Mouse (Mus musculus) midbrain, postnatal 0 days (tissue): Measurements from ENCODE around the gene Trpc4ap. TPM values are rescaled to one million over a fixed set of nuclear protein-coding genes. Genes with fewer than 3 reads are reported as not detected.

Experiments used
- ATAC-seq: fragments of 200-750 bp; cut with Nextera tagmentation; 2 replicates; pipeline ENCODE4 v1.8.0; 2017; ENCODE audit warnings: moderate number of reproducible peaks, mild to moderate bottlenecking, moderate TSS enrichment, moderate library complexity; ENCODE audit not compliant: low FRiP score
- DNase-seq: peaks from one replicate; pipeline ENCODE4 v3.0.0-alpha.2; 2015; ENCODE audit warnings: low spot score
- H3K27ac ChIP-seq: fragments of 300-500 bp; sonication (generic); 2 replicates; pipeline ENCODE4 v1.5.1; 2014; ENCODE audit warnings: low read depth, mild to moderate bottlenecking, low read length, mixed read lengths
- H3K27me3 ChIP-seq: fragments of 300-500 bp; sonication (generic); 2 replicates; pipeline ENCODE4 v1.6.1; 2014; ENCODE audit warnings: low read length, control low read depth, mixed read lengths; ENCODE audit not compliant: insufficient read depth
- H3K36me3 ChIP-seq: fragments of 300-500 bp; sonication (generic); 2 replicates; pipeline ENCODE4 v1.6.1; 2014; ENCODE audit warnings: low read length, control low read depth, mixed read lengths; ENCODE audit not compliant: insufficient read depth
- H3K4me1 ChIP-seq: fragments of 300-500 bp; sonication (generic); 2 replicates; pipeline ENCODE4 v1.6.1; 2014; ENCODE audit warnings: mild to moderate bottlenecking, control low read depth, antibody characterized with exemption, low read length, mixed read lengths; ENCODE audit not compliant: insufficient read depth
- H3K4me2 ChIP-seq: fragments of 300-500 bp; sonication (generic); 2 replicates; pipeline ENCODE4 v1.6.1; 2014; ENCODE audit warnings: low read depth, mild to moderate bottlenecking, low read length, mixed read lengths; ENCODE audit not compliant: poor library complexity, severe bottlenecking
- H3K4me3 ChIP-seq: fragments of 300-500 bp; sonication (generic); 2 replicates; pipeline ENCODE4 v1.5.1; 2014; ENCODE audit warnings: low read depth, mild to moderate bottlenecking, low read length, moderate library complexity
- H3K9ac ChIP-seq: fragments of 300-500 bp; sonication (generic); replicated peaks from 2 replicates; pipeline ENCODE4 v1.6.1; 2014; ENCODE audit warnings: mild to moderate bottlenecking, low read length, moderate library complexity, mixed read lengths; ENCODE audit not compliant: poor library complexity, severe bottlenecking
- H3K9me3 ChIP-seq: fragments of 300-500 bp; sonication (generic); 2 replicates; pipeline ENCODE4 v1.6.1; 2016; ENCODE audit warnings: low read length, control low read depth
- CTCF ChIP-seq: IDR thresholded peaks from 2 replicates; pipeline ENCODE4 v1.5.1; 2016; ENCODE audit warnings: antibody characterized with exemption, mild to moderate bottlenecking
- WGBS: fragments of 180-500 bp; shearing (Covaris S2); extraction: QIAGEN DNeasy Blood & Tissue Kit; methylation state at CpG from one replicate; pipeline ENCODE4 v1.1.7; 2014; 5-methylcytosine and 5-hydroxymethylcytosine counted together
- polyA plus RNA-seq: library from polyadenylated mRNA; unstranded; fragments of >200 nt; fragmentation: Nextera tagmentation; extraction: Ambion mirVana; gene quantifications from 2 replicates; pipeline ENCODE4 v1.2.1, GENCODE M21; 2015
- total RNA-seq: library from RNA; depleted of rRNA; stranded (reverse); fragments of >200 nt; gene quantifications from 2 replicates; pipeline ENCODE4 v1.2.3, GENCODE M21; 2014

Trpc4ap gene
- total and polyA plus RNA-seq, 2 experiments from 2014 or later = 122 to 155 TPM

DNA sequence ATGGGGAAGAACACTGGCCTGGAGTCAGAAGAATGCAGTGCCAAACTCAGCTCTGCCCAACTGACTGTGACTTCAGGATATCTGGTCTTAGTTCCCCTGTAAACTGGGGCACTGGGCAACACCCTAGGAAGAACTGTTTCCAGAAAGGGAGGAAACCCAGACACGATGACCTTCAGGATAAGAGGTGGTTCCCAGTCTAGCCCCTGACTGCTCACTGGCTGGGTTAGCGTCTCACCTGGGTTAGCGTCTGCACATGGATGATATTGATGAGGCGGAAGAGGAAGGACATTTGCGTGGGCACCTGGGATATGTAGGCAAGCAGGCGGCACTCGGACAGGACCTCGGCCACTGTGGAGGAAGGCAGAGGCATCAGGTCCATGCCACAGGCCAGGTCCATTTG, 56.2 kb downstream of the Trpc4ap start:
- Histone ChIP-seq H3K9me3 (no peaks in the 10 kb centered on the region), H3K4me1 (no peaks in the 10 kb centered on the region), H3K9ac (no peak overlapping the region), H3K4me2 (no peak overlapping the region), H3K27ac (no peak overlapping the region), H3K36me3 (peaks cover 85% of the 10 kb centered on the region), H3K27me3 (peaks cover 12% of the 10 kb centered on the region; the same call in 1 of the 2 replicates), H3K4me3 (no peak overlapping the region)
- DNase-seq (no peak), ATAC-seq (no peak)
- WGBS = 95% methylated on average over 8 of the region's 8 CpGs
- no peak for TF ChIP-seq CTCF

GRCm38 (mm10) chr2:155634562-155634961, 57.6 kb downstream of the Trpc4ap start:
- Histone ChIP-seq H3K4me3 (no peak overlapping the region), H3K36me3 (peaks cover 71% of the 10 kb centered on the region), H3K4me1 (no peaks in the 10 kb centered on the region), H3K27me3 (peaks cover 12% of the 10 kb centered on the region; the same call in 1 of the 2 replicates), H3K27ac (no peak overlapping the region), H3K9me3 (no peaks in the 10 kb centered on the region), H3K4me2 (no peak overlapping the region), H3K9ac (no peak overlapping the region)
- no peak for TF ChIP-seq CTCF
- no peak for DNase-seq
- WGBS = 88% methylated on average over 8 of the region's 8 CpGs
- ATAC-seq = no peak

GRCm38 (mm10) chr2:155633731-155634130, 58.5 kb downstream of the Trpc4ap start:
- Histone ChIP-seq H3K27me3 (peaks cover 12% of the 10 kb centered on the region; the same call in 1 of the 2 replicates), H3K36me3 (peaks cover 65% of the 10 kb centered on the region), H3K4me1 (no peaks in the 10 kb centered on the region; the same call in 1 of the 2 replicates), H3K27ac (no peak overlapping the region), H3K4me3 (no peak overlapping the region), H3K9ac (no peak overlapping the region), H3K4me2 (no peak overlapping the region), H3K9me3 (no peaks in the 10 kb centered on the region)
- ATAC-seq = no peak
- WGBS = 93% methylated on average over 9 of the region's 9 CpGs
- DNase-seq = no peak
- TF ChIP-seq CTCF = no peak

DNA sequence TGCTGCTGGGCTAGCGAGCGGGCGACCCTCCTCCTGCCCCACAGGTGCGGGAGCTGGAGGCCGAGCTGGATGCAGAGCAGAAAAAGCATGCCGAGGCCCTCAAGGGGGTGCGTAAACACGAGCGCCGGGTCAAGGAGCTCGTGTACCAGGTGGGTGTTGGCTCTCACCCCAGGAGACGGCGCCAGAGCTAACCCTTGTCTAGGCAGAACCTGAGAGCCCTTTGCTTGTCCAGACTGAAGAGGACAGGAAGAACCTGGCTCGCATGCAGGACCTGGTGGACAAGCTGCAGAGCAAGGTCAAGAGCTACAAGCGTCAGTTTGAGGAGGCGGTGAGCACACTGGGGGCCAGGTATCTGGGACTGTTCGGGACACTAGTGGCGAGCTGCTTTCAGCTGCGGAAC, 59.1 kb downstream of the Trpc4ap start:
- H3K4me2 ChIP-seq = no peak overlapping the region
- no peaks in the 10 kb centered on the region for H3K9me3 ChIP-seq
- TF ChIP-seq CTCF = no peak
- WGBS = 68% methylated on average over 19 of the region's 19 CpGs
- no peak overlapping the region for H3K27ac ChIP-seq
- no peak overlapping the region for H3K9ac ChIP-seq
- peaks cover 62% of the 10 kb centered on the region for H3K36me3 ChIP-seq
- no peak for DNase-seq
- ATAC-seq = no peak
- H3K4me1 ChIP-seq = no peaks in the 10 kb centered on the region; the same call in 1 of the 2 replicates
- H3K27me3 ChIP-seq = peaks cover 12% of the 10 kb centered on the region; the same call in 1 of the 2 replicates
- H3K4me3 ChIP-seq = no peak overlapping the region

GRCm38 (mm10) chr2:155632138-155632936, 59.8 kb downstream of the Trpc4ap start:
- DNase-seq (no peak), ATAC-seq (no peak)
- no peak overlapping the region for H3K27ac ChIP-seq
- WGBS = 70% methylated on average over 29 of the region's 30 CpGs
- no peaks in the 10 kb centered on the region; the same call in 1 of the 2 replicates for H3K4me1 ChIP-seq
- no peak overlapping the region for H3K4me2 ChIP-seq
- H3K4me3 ChIP-seq = no peak overlapping the region
- peaks cover 54% of the 10 kb centered on the region for H3K36me3 ChIP-seq
- peaks cover 12% of the 10 kb centered on the region; the same call in 1 of the 2 replicates for H3K27me3 ChIP-seq
- no peak overlapping the region for H3K9ac ChIP-seq
- no peak for TF ChIP-seq CTCF
- H3K9me3 ChIP-seq = no peaks in the 10 kb centered on the region
